Mouse (Mus musculus) heart, embryonic 15.5 days (tissue): ENCODE data around the gene Pkig. TPM values are rescaled to one million over a fixed set of nuclear protein-coding genes. Genes with fewer than 3 reads are reported as not detected.
"Not testable (repeated sequence)": the region's sequence is repeated elsewhere in the genome, so short reads cannot be mapped to it uniquely, and the experiment has no call there.

Experiments used
- ATAC-seq: fragments of 200-750 bp; cut with Nextera tagmentation; replicated peaks from 2 replicates; pipeline ENCODE4 v1.8.0; 2017; ENCODE audit warnings: low read depth, moderate TSS enrichment; ENCODE audit not compliant: insufficient number of reproducible peaks, insufficient read depth, low FRiP score
- H3K27ac ChIP-seq: fragments of 300-500 bp; sonication (generic); 2 replicates; pipeline ENCODE4 v1.5.1; 2015; ENCODE audit warnings: mild to moderate bottlenecking, inconsistent platforms
- H3K27me3 ChIP-seq: fragments of 300-500 bp; sonication (generic); 2 replicates; pipeline ENCODE4 v1.6.1; 2015; ENCODE audit warnings: inconsistent platforms
- H3K36me3 ChIP-seq: fragments of 300-500 bp; sonication (generic); 2 replicates; pipeline ENCODE4 v1.6.1; 2015; ENCODE audit warnings: mild to moderate bottlenecking, inconsistent platforms
- H3K4me1 ChIP-seq: fragments of 300-500 bp; sonication (generic); replicated peaks from 2 replicates; pipeline ENCODE4 v1.6.1; 2015; ENCODE audit warnings: inconsistent platforms
- H3K4me2 ChIP-seq: fragments of 300-500 bp; sonication (generic); 2 replicates; pipeline ENCODE4 v1.6.1; 2015; ENCODE audit warnings: inconsistent platforms, mild to moderate bottlenecking, moderate library complexity
- H3K4me3 ChIP-seq: fragments of 300-500 bp; sonication (generic); 2 replicates; pipeline ENCODE4 v1.5.1; 2015; ENCODE audit warnings: mild to moderate bottlenecking, inconsistent platforms
- H3K9ac ChIP-seq: fragments of 300-500 bp; sonication (generic); 2 replicates; pipeline ENCODE4 v1.6.1; 2015; ENCODE audit warnings: mild to moderate bottlenecking, inconsistent platforms
- H3K9me3 ChIP-seq: fragments of 300-500 bp; sonication (generic); replicated peaks from 2 replicates; pipeline ENCODE4 v1.6.1; 2016; ENCODE audit warnings: inconsistent platforms
- WGBS: fragments of 180-500 bp; shearing (Covaris S2); methylation state at CpG from one replicate; pipeline ENCODE4 v1.1.7; 2015; ENCODE audit warnings: mixed read lengths; 5-methylcytosine and 5-hydroxymethylcytosine counted together
- polyA plus RNA-seq: library from polyadenylated mRNA; unstranded; fragments of >200 nt; fragmentation: Nextera tagmentation; extraction: Ambion mirVana; gene quantifications from 2 replicates; pipeline ENCODE4 v1.2.1, GENCODE M21; 2015

The Pkig gene
- polyA plus RNA-seq, 1 experiment from 2014 or later = 356 TPM

- no peak for ATAC-seq
- H3K27me3 ChIP-seq = no peaks in the 10 kb centered on the region
- peak overlapping the region; percentile 95 for H3K9ac ChIP-seq
- peaks cover 59% of the 10 kb centered on the region for H3K4me1 ChIP-seq
- H3K36me3 ChIP-seq = no peaks in the 10 kb centered on the region
- no peaks in the 10 kb centered on the region for H3K9me3 ChIP-seq
- WGBS = 9% methylated on average over 4 of the region's 4 CpGs
- H3K4me2 ChIP-seq = peak overlapping the region; percentile 70
- H3K4me3 ChIP-seq = peak overlapping the region; percentile 94
- peak overlapping the region; percentile 99 for H3K27ac ChIP-seq
Observed at GRCm38 (mm10) chr2:163644047-163644446, 14.1 kb upstream of the Pkig start.

- under 1% methylated on average over 72 of the region's 74 CpGs for WGBS
- peak within 1 kb of the TSS; percentile 99 for H3K27ac ChIP-seq
Observed at GRCm38 (mm10) chr2:163644575-163645385, 13.4 kb upstream of the Pkig start, which contains the start of gene Serinc3. Serinc3 (minus strand) TSS chr2:163645131.

GRCm38 (mm10) chr2:163645700-163646460, 12.3 kb upstream of the Pkig start:
- Histone ChIP-seq H3K36me3 (no peaks in the 10 kb centered on the region), H3K4me1 (peaks cover 42% of the 10 kb centered on the region), H3K9me3 (peaks cover 3% of the 10 kb centered on the region; the same call in 1 of the 2 replicates), H3K9ac (peak overlapping the region; percentile 25; the same call in 1 of the 2 replicates), H3K27me3 (no peaks in the 10 kb centered on the region), H3K4me2 (peak overlapping the region; percentile 70), H3K4me3 (peak overlapping the region; percentile 94; the same call in 1 of the 2 replicates), H3K27ac (peak overlapping the region; percentile 99)
- no peak for ATAC-seq
- WGBS = 47% methylated on average over 11 of the region's 11 CpGs

More at GRCm38 (mm10) chr2:163644575-163645385, 13.4 kb upstream of the Pkig start, which contains the start of gene Serinc3:
- peak; percentile 95 for ATAC-seq
- Histone ChIP-seq H3K27me3 (no peaks in the 10 kb centered on the region), H3K4me1 (peaks cover 53% of the 10 kb centered on the region), H3K36me3 (no peaks in the 10 kb centered on the region), H3K9me3 (no peaks in the 10 kb centered on the region), H3K4me3 (peak within 1 kb of the TSS; percentile 94), H3K4me2 (peak within 1 kb of the TSS; percentile 70), H3K9ac (peak within 1 kb of the TSS; percentile 95)

- no peaks in the 10 kb centered on the region for H3K36me3 ChIP-seq
- no peaks in the 10 kb centered on the region for H3K27me3 ChIP-seq
- peaks cover 3% of the 10 kb centered on the region; the same call in 1 of the 2 replicates for H3K9me3 ChIP-seq
- WGBS = 78% methylated on average over 5 of the region's 5 CpGs
- no peak overlapping the region for H3K4me2 ChIP-seq
- peak overlapping the region; percentile 99 for H3K27ac ChIP-seq
- H3K9ac ChIP-seq = no peak overlapping the region
- peaks cover 35% of the 10 kb centered on the region for H3K4me1 ChIP-seq
- no peak overlapping the region for H3K4me3 ChIP-seq
- ATAC-seq = no peak
Observed at GRCm38 (mm10) chr2:163646461-163647080, 11.6 kb upstream of the Pkig start.

GRCm38 (mm10) chr2:163655699-163656098, 2.5 kb upstream of the Pkig start:
- H3K27me3 ChIP-seq, ATAC-seq, H3K36me3 ChIP-seq, H3K9ac ChIP-seq, H3K4me3 ChIP-seq, H3K4me2 ChIP-seq, H3K9me3 ChIP-seq, H3K27ac ChIP-seq: not testable (repeated sequence)
- 93% methylated on average over 8 of the region's 12 CpGs for WGBS
- peaks cover 18% of the 10 kb centered on the region for H3K4me1 ChIP-seq

GRCm38 (mm10) chr2:163657486-163657885, 700 bp upstream of the Pkig start:
- no peaks in the 10 kb centered on the region for H3K36me3 ChIP-seq
- H3K4me3 ChIP-seq = no peak overlapping the region
- H3K9ac ChIP-seq = no peak overlapping the region
- no peaks in the 10 kb centered on the region for H3K27me3 ChIP-seq
- no peaks in the 10 kb centered on the region for H3K9me3 ChIP-seq
- no peak overlapping the region for H3K4me2 ChIP-seq
- no peak for ATAC-seq
- no peak overlapping the region for H3K27ac ChIP-seq
- H3K4me1 ChIP-seq = peaks cover 36% of the 10 kb centered on the region
- WGBS = 81% methylated on average over 2 of the region's 2 CpGs

- H3K4me1 ChIP-seq = peaks cover 46% of the 10 kb centered on the region
- H3K9ac ChIP-seq = peak overlapping the region; percentile 82
- peak overlapping the region; percentile 83 for H3K4me3 ChIP-seq
- ATAC-seq = no peak
- under 1% methylated on average over 8 of the region's 8 CpGs for WGBS
- peak overlapping the region; percentile 64 for H3K4me2 ChIP-seq
- H3K27me3 ChIP-seq = no peaks in the 10 kb centered on the region
- H3K36me3 ChIP-seq = no peaks in the 10 kb centered on the region
- no peaks in the 10 kb centered on the region for H3K9me3 ChIP-seq
- peak overlapping the region; percentile 86 for H3K27ac ChIP-seq
Observed at GRCm38 (mm10) chr2:163658941-163659340, 755 bp downstream of the Pkig start.

GRCm38 (mm10) chr2:163659431-163659830, 1.2 kb downstream of the Pkig start:
- Histone ChIP-seq H3K27me3 (no peaks in the 10 kb centered on the region), H3K9me3 (no peaks in the 10 kb centered on the region), H3K4me2 (peak overlapping the region; percentile 64), H3K27ac (peak overlapping the region; percentile 86), H3K36me3 (no peaks in the 10 kb centered on the region), H3K4me3 (peak overlapping the region; percentile 83), H3K4me1 (peaks cover 51% of the 10 kb centered on the region), H3K9ac (peak overlapping the region; percentile 82; the same call in 1 of the 2 replicates)
- WGBS = 78% methylated on average over 12 of the region's 12 CpGs
- no peak for ATAC-seq

GRCm38 (mm10) chr2:163660103-163660701, 2.0 kb downstream of the Pkig start:
- Histone ChIP-seq H3K27me3 (no peaks in the 10 kb centered on the region), H3K4me2 (peak overlapping the region; percentile 64), H3K36me3 (no peaks in the 10 kb centered on the region), H3K9me3 (no peaks in the 10 kb centered on the region), H3K9ac (peak overlapping the region; percentile 33; the same call in 1 of the 2 replicates), H3K4me3 (no peak overlapping the region), H3K27ac (peak overlapping the region; percentile 86), H3K4me1 (peaks cover 55% of the 10 kb centered on the region)
- WGBS = 68% methylated on average over 5 of the region's 5 CpGs
- ATAC-seq = no peak

- Histone ChIP-seq H3K9ac (peak overlapping the region; percentile 15; the same call in 1 of the 2 replicates), H3K27me3 (no peaks in the 10 kb centered on the region), H3K4me2 (peak overlapping the region; percentile 11; the same call in 1 of the 2 replicates), H3K4me1 (peaks cover 55% of the 10 kb centered on the region), H3K4me3 (no peak overlapping the region), H3K36me3 (no peaks in the 10 kb centered on the region), H3K9me3 (no peaks in the 10 kb centered on the region), H3K27ac (peak overlapping the region; percentile 86)
- 36% methylated on average over 6 of the region's 6 CpGs for WGBS
- no peak for ATAC-seq
Observed at GRCm38 (mm10) chr2:163661371-163661850, 3.2 kb downstream of the Pkig start.
